In genomic region chr2:146787811-146788455, GRCm38 (mm10) we compare ENCODE assay signal across 13 mouse cellular contexts.
DNase-seq lines count a peak whose midpoint lies in the region; ATAC-seq lines count a peak whose summit lies in the region.
"Had no signal": no experiment of that assay in that cellular context is flagged by ENCODE, and none has a peak within 500 bp of the region (broad histone marks: within the 10 kb centered on the region; RNA-seq: fewer than 3 reads in every experiment).

No protein-coding gene starts in this region.

- H3K4me2 ChIP-seq in hindbrain, embryonic 11.5 days (replicated peaks; ENCODE audit: low read depth, low read length) = no peak overlapping the region
- peak overlapping the region; percentile 22 for H3K4me2 ChIP-seq in forebrain, embryonic 13.5 days
- H3K4me2 ChIP-seq in limb, embryonic 11.5 days (ENCODE audit: low read depth, severe bottlenecking) = no peak overlapping the region
- no peak overlapping the region; the same call in 1 of the 2 replicates for H3K4me2 ChIP-seq in midbrain, embryonic 16.5 days (ENCODE audit: low read length)

- DNase-seq in hindbrain, embryonic 11.5 days (ENCODE audit: low spot score) = no peak
- no peak for DNase-seq in hindbrain, embryonic 10.5 days (ENCODE audit: low spot score)
- no peak for DNase-seq in limb, embryonic 11.5 days (ENCODE audit: low spot score)
- no peak for DNase-seq in adipocyte (ENCODE audit: low spot score)
- DNase-seq in thymus, postnatal 0 days (ENCODE audit: low spot score) = no peak
- DNase-seq in layer of hippocampus, adult 18-20 months (ENCODE audit: low spot score in 2 of 2) = no peak
- DNase-seq: cerebellum, adult 8-10 months; liver, postnatal 0 days; thymus, postnatal 14 days had no signal

- H3K9me3 ChIP-seq in hindbrain, embryonic 11.5 days (ENCODE audit: control insufficient read depth, low read length) = no peaks in the 10 kb centered on the region
- no peaks in the 10 kb centered on the region for H3K9me3 ChIP-seq in hindbrain, embryonic 10.5 days
- H3K9me3 ChIP-seq in forebrain, embryonic 13.5 days (replicated peaks) = no peaks in the 10 kb centered on the region; the same call in 1 of the 2 replicates
- no peaks in the 10 kb centered on the region for H3K9me3 ChIP-seq in limb, embryonic 11.5 days (ENCODE audit: control insufficient read depth, low read length)
- no peaks in the 10 kb centered on the region for H3K9me3 ChIP-seq in midbrain, embryonic 16.5 days (replicated peaks; ENCODE audit: control insufficient read depth, low read length, poor library complexity, severe bottlenecking)
- H3K9me3 ChIP-seq: heart, embryonic 13.5 days had no signal

- H3K4me1 ChIP-seq in hindbrain, embryonic 11.5 days (replicated peaks; ENCODE audit: control insufficient read depth, insufficient read depth, low read length) = no peaks in the 10 kb centered on the region
- peaks cover 16% of the 10 kb centered on the region for H3K4me1 ChIP-seq in hindbrain, embryonic 10.5 days (replicated peaks)
- peaks cover 21% of the 10 kb centered on the region for H3K4me1 ChIP-seq in forebrain, embryonic 13.5 days
- 0 out of 2 replicates have a peak, but pooled peaks cover 3% of the 10 kb centered on the region for H3K4me1 ChIP-seq in limb, embryonic 11.5 days (ENCODE audit: control insufficient read depth, insufficient read depth, low read length)
- H3K4me1 ChIP-seq in midbrain, embryonic 16.5 days (ENCODE audit: control insufficient read depth, insufficient read depth, low read length) = peaks cover 15% of the 10 kb centered on the region

- no peaks in the 10 kb centered on the region for H3K36me3 ChIP-seq in hindbrain, embryonic 11.5 days (ENCODE audit: control insufficient read depth, insufficient read depth, low read length)
- H3K36me3 ChIP-seq in hindbrain, embryonic 10.5 days = no peaks in the 10 kb centered on the region
- no peaks in the 10 kb centered on the region for H3K36me3 ChIP-seq in forebrain, embryonic 13.5 days (ENCODE audit: poor library complexity, severe bottlenecking)
- no peaks in the 10 kb centered on the region for H3K36me3 ChIP-seq in limb, embryonic 11.5 days (ENCODE audit: control insufficient read depth, insufficient read depth, low read length)
- H3K36me3 ChIP-seq in midbrain, embryonic 16.5 days (ENCODE audit: control insufficient read depth, insufficient read depth, low read length) = no peaks in the 10 kb centered on the region
- H3K36me3 ChIP-seq: heart, embryonic 13.5 days had no signal

- ATAC-seq in hindbrain, embryonic 11.5 days (ENCODE audit: low FRiP score) = peak; percentile 27; the same call in 1 of the 2 replicates
- ATAC-seq in forebrain, embryonic 13.5 days = peak; percentile 53
- peak; percentile 32 for ATAC-seq in limb, embryonic 11.5 days (ENCODE audit: insufficient number of reproducible peaks, low FRiP score, low TSS enrichment, low read depth)
- peak; percentile 57 for ATAC-seq in midbrain, embryonic 16.5 days
- ATAC-seq: liver, postnatal 0 days had no signal

- no peak overlapping the region for H3K27ac ChIP-seq in hindbrain, embryonic 11.5 days (ENCODE audit: low read depth, low read length)
- H3K27ac ChIP-seq in hindbrain, embryonic 10.5 days = no peak overlapping the region
- H3K27ac ChIP-seq in forebrain, embryonic 13.5 days = peak overlapping the region; percentile 62
- H3K27ac ChIP-seq in limb, embryonic 11.5 days (replicated peaks; ENCODE audit: low read depth, low read length) = no peak overlapping the region
- peak overlapping the region; percentile 43 for H3K27ac ChIP-seq in midbrain, embryonic 16.5 days (ENCODE audit: low read length)
- H3K27ac ChIP-seq: heart, embryonic 13.5 days; kidney, postnatal 0 days had no signal

- H3K27me3 ChIP-seq in hindbrain, embryonic 11.5 days (ENCODE audit: control insufficient read depth, insufficient read depth, low read length) = no peaks in the 10 kb centered on the region
- H3K27me3 ChIP-seq in hindbrain, embryonic 10.5 days (ENCODE audit: insufficient read depth, poor library complexity, severe bottlenecking) = 0 out of 2 replicates have a peak, but pooled peaks cover 4% of the 10 kb centered on the region
- no peaks in the 10 kb centered on the region for H3K27me3 ChIP-seq in forebrain, embryonic 13.5 days
- no peaks in the 10 kb centered on the region for H3K27me3 ChIP-seq in limb, embryonic 11.5 days (ENCODE audit: control insufficient read depth, insufficient read depth, low read length)
- peaks cover 3% of the 10 kb centered on the region; the same call in 1 of the 2 replicates for H3K27me3 ChIP-seq in midbrain, embryonic 16.5 days (ENCODE audit: control insufficient read depth, insufficient read depth, low read depth, low read length)
- H3K27me3 ChIP-seq: heart, embryonic 13.5 days had no signal

- H3K9ac ChIP-seq in hindbrain, embryonic 11.5 days (ENCODE audit: low read depth, low read length) = no peak overlapping the region
- no peak overlapping the region for H3K9ac ChIP-seq in forebrain, embryonic 13.5 days
- H3K9ac ChIP-seq in limb, embryonic 11.5 days (ENCODE audit: low read length) = no peak overlapping the region
- H3K9ac ChIP-seq in midbrain, embryonic 16.5 days (ENCODE audit: low read depth, low read length) = peak overlapping the region; percentile 44; the same call in 1 of the 2 replicates
- H3K9ac ChIP-seq: heart, embryonic 13.5 days; liver, postnatal 0 days had no signal

- no peak overlapping the region for H3K4me3 ChIP-seq in hindbrain, embryonic 11.5 days (ENCODE audit: low read depth, low read length)
- H3K4me3 ChIP-seq in hindbrain, embryonic 10.5 days = no peak overlapping the region
- no peak overlapping the region for H3K4me3 ChIP-seq in forebrain, embryonic 13.5 days
- H3K4me3 ChIP-seq in limb, embryonic 11.5 days (ENCODE audit: low read depth, low read length) = no peak overlapping the region
- no peak overlapping the region for H3K4me3 ChIP-seq in midbrain, embryonic 16.5 days (ENCODE audit: low read depth, low read length)
- H3K4me3 ChIP-seq: heart, embryonic 13.5 days had no signal

- 58% methylated on average over 5 of the region's 5 CpGs for WGBS in hindbrain, embryonic 11.5 days
- WGBS in hindbrain, embryonic 10.5 days = 61% methylated on average over 5 of the region's 5 CpGs
- WGBS in forebrain, embryonic 13.5 days = 24% methylated on average over 5 of the region's 5 CpGs
- WGBS in limb, embryonic 11.5 days = 73% methylated on average over 5 of the region's 5 CpGs
- 30% methylated on average over 5 of the region's 5 CpGs for WGBS in midbrain, embryonic 16.5 days

Comparison
In these comparisons a context has a peak if more than half of its experiments do, and no peak if none do; other contexts are left out.
1. H3K27ac ChIP-seq: peak in forebrain, embryonic 13.5 days (single experiment) and midbrain, embryonic 16.5 days (single experiment); none in hindbrain, embryonic 11.5 days (single experiment), hindbrain, embryonic 10.5 days (single experiment) and limb, embryonic 11.5 days (single experiment).
2. Peak in every context shown above with its lines, with median percentiles within 50 percentile points of each other: ATAC-seq.